Mouse (Mus musculus) E14TG2a.4 (cell line): ENCODE data around the gene Defb29.

Experiments
- H3K27me3 ChIP-seq: 2 replicates; pipeline ENCODE4 v1.6.1; 2014; ENCODE audit warnings: low read length, control low read depth; ENCODE audit not compliant: insufficient read depth
- H3K36me3 ChIP-seq: 2 replicates; pipeline ENCODE4 v1.6.1; 2014; ENCODE audit warnings: low read length, control low read depth; ENCODE audit not compliant: insufficient read depth
- H3K4me1 ChIP-seq: replicated peaks from 2 replicates; pipeline ENCODE4 v1.6.1; 2014; ENCODE audit warnings: low read depth, low read length, control low read depth
- H3K4me3 ChIP-seq: replicated peaks from 2 replicates; pipeline ENCODE4 v1.5.1; 2014; ENCODE audit warnings: mild to moderate bottlenecking, low read length
- H3K9me3 ChIP-seq: 2 replicates; pipeline ENCODE4 v1.6.1; 2014; ENCODE audit warnings: low read length, control low read depth
- CTCF ChIP-seq: conservative IDR thresholded peaks from 2 replicates; pipeline ENCODE4 v1.5.1; 2014; ENCODE audit warnings: low read length
- NANOG ChIP-seq: IDR thresholded peaks from 2 replicates; pipeline ENCODE4 v1.6.1; 2014; ENCODE audit warnings: borderline replicate concordance, low read length, mixed read lengths
- POU5F1 ChIP-seq: IDR thresholded peaks from 2 replicates; pipeline ENCODE4 v1.6.1; 2014; ENCODE audit warnings: low read length, borderline replicate concordance

Defb29 gene

DNA sequence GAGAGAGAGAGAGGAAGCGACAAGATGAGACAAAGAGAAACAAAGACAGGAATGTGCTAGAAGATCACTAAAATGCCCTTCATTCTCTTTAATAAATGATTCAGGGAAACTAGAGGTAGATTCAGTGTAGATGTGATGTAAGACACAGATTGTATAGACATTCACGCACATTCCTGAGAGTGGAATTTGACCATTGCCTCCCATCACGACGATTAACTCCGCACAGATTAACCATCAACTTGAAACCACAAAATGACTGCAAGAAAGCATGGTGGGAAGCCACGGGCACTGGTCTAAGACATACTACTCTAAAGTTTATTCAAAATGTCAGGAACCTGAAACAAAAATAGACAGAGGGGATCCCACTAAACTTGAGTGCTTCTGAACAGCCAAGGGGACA, 30.4 kb upstream of the Defb29 start:
- Histone ChIP-seq H3K9me3 (peaks cover 5% of the 10 kb centered on the region; the same call in 1 of the 2 replicates), H3K4me3 (no peak overlapping the region), H3K27me3 (peaks cover 5% of the 10 kb centered on the region; the same call in 1 of the 2 replicates), H3K4me1 (no peaks in the 10 kb centered on the region), H3K36me3 (no peaks in the 10 kb centered on the region)
- TF ChIP-seq POU5F1 (no peak), CTCF (no peak), NANOG (no peak)

DNA sequence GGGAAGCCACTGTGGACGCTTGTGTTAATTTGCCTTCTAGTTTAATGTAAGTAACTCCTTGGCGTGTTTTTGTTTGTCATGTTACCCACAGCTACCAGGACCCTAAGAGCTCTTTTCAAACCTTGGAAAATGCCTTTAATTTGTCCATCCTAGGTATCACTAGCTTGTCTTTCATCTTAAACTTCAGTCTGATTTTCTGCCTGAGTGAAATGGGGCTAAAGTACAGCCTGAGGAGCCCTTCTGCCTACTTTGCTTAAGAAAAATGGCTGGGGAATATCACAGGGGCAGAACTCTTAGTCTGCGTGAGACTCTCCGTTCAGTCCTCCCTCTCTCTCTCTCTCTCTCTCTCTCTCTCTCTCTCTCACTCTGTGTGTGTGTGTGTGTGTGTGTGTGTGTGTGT, 30.0 kb upstream of the Defb29 start:
- peaks cover 5% of the 10 kb centered on the region; the same call in 1 of the 2 replicates for H3K9me3 ChIP-seq
- no peaks in the 10 kb centered on the region for H3K4me1 ChIP-seq
- H3K36me3 ChIP-seq: no peaks in the 10 kb centered on the region
- TF ChIP-seq NANOG (no peak), CTCF (no peak), POU5F1 (no peak)
- H3K4me3 ChIP-seq: no peak overlapping the region
- H3K27me3 ChIP-seq: peaks cover 5% of the 10 kb centered on the region; the same call in 1 of the 2 replicates

DNA sequence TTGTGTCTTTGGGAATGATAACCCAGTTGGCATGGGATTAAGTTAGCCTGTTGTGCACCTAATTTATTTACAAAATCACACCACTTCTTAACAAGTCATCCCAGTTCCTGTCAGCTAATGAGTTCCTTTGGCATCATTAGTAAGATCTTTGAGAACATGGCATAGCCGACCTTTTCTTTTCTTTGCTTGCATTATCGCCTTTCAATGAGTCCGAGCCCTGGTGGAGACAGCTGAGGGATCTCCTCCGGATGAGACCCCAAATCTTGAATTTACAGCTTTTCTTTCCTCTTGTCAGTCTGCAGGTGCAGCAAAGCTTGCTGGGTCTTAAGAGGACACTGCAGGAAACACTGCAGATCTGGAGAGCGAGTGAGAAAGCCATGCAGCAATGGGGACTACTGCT, 29.1 kb upstream of the Defb29 start, which contains the start of gene Gm17416:
Gm17416 (plus strand) TSS at position 301 of the 400 bp plus-strand sequence.
- H3K36me3 ChIP-seq: no peaks in the 10 kb centered on the region
- H3K4me3 ChIP-seq: no peak within 1 kb of the TSS
- TF ChIP-seq POU5F1 (no peak), NANOG (no peak), CTCF (no peak)
- peaks cover 5% of the 10 kb centered on the region; the same call in 1 of the 2 replicates for H3K9me3 ChIP-seq
- H3K27me3 ChIP-seq: peaks cover 5% of the 10 kb centered on the region; the same call in 1 of the 2 replicates
- H3K4me1 ChIP-seq: no peaks in the 10 kb centered on the region

DNA sequence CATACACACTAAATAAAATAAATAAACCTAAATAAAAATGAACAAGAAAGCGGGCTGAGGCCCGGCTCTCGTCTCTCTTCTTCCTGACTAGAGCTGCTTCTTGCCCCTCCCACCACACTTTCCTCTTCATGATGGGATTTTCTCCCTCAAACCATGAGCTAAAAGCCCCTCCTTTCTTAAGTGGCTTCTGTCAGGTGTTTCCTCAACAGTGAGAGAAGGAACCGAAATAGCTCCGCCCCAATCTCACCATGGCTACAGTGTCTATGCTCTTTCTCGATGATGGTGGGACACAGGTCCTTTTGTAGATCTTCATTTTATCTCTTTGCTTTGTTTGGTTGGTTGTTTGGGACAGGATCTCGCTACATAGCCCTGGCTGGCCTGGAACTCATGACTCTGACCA, 16.8 kb upstream of the Defb29 start:
- H3K4me3 ChIP-seq: no peak overlapping the region
- no peaks in the 10 kb centered on the region; the same call in 1 of the 2 replicates for H3K9me3 ChIP-seq
- TF ChIP-seq CTCF: no peak
- TF ChIP-seq POU5F1: no peak
- no peak for TF ChIP-seq NANOG
- H3K4me1 ChIP-seq: peaks cover 14% of the 10 kb centered on the region
- no peaks in the 10 kb centered on the region for H3K36me3 ChIP-seq
- H3K27me3 ChIP-seq: peaks cover 7% of the 10 kb centered on the region; the same call in 1 of the 2 replicates

DNA sequence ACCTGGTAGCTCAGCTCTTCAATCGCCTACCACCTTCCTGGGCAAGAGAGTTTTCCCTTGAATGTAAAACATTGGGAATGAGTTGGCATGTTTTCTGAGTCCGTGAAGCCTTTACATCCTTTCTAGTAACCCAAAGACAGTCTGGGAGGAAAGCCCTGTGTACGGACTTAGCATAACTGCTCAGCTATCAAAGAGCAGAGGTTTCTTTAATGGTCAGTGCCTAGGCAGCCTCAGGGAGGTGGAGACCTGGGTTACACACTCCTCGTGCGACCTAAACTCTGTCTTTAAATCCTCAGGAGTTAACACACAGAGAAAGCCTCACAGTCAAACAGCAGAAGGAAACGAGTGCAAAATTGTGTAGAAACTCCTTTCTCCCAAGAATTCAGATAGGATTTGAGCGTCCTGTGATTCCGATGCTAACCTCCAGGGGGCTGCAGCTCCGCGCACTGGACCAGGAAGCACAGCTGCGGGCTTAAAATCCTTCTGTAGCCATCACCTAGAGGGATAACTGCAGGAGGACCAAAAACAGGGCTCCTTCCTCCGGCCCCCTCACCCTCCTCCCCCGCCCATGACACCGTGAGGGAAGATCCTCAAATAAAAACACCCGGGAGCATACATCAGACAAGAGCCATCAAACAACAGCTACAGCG, 14.0 kb upstream of the Defb29 start:
- H3K4me1 ChIP-seq: peaks cover 10% of the 10 kb centered on the region
- TF ChIP-seq NANOG (no peak), CTCF (peak; percentile 91), POU5F1 (no peak)

DNA sequence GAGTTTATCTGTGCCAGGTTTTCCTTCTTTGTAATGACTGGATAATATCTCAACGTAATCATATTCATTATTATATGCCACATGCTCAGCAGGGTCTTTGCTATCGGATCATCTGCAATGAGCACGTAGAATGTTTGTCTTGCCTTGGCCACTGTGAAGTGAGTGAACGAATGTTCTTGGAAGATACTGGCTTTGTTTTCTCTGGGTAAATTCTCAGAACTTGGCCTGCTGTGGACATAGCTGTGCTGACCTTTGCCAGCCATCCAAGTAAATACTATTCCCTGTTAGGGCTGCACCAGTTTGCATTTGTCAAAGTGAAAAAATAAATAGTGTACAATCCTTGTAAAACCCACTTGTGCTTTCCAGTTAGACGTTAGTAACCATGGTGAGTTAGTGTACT, 8.2 kb upstream of the Defb29 start:
- Histone ChIP-seq H3K4me3 (no peak overlapping the region), H3K9me3 (no peaks in the 10 kb centered on the region)
- TF ChIP-seq NANOG (no peak), POU5F1 (no peak), CTCF (no peak)

More for the DNA sequence above, 14.0 kb upstream of the Defb29 start:
- Histone ChIP-seq H3K9me3 (no peaks in the 10 kb centered on the region), H3K36me3 (no peaks in the 10 kb centered on the region), H3K27me3 (peaks cover 7% of the 10 kb centered on the region; the same call in 1 of the 2 replicates), H3K4me3 (no peak overlapping the region)

DNA sequence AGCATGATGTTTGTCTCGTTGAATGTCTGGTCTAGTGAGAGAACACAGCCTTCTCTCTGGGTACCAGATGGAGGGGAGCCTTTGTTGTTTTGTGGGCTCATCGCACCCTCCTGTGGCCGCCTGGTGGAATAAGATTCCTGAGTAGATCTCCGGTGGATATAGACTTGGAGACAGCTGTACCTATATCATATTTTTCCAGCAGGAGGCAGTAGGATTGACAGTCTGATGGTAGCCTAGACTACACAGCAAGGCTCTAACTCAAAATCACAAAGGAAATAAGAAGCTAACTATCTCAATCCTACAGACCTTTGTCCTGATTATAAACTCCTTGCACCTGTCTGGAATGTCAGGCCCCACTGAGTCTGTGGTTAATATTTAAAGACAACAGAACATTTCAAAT, 4.8 kb upstream of the Defb29 start:
- TF ChIP-seq CTCF (peak; percentile 45), NANOG (no peak)
- Histone ChIP-seq H3K9me3 (peaks cover 4% of the 10 kb centered on the region), H3K27me3 (0 out of 2 replicates have a peak, but pooled peaks cover 2% of the 10 kb centered on the region), H3K36me3 (no peaks in the 10 kb centered on the region), H3K4me1 (peaks cover 14% of the 10 kb centered on the region), H3K4me3 (no peak overlapping the region)

More for the DNA sequence above, 8.2 kb upstream of the Defb29 start:
- peaks cover 15% of the 10 kb centered on the region for H3K4me1 ChIP-seq
- H3K36me3 ChIP-seq: no peaks in the 10 kb centered on the region
- 0 out of 2 replicates have a peak, but pooled peaks cover 2% of the 10 kb centered on the region for H3K27me3 ChIP-seq

DNA sequence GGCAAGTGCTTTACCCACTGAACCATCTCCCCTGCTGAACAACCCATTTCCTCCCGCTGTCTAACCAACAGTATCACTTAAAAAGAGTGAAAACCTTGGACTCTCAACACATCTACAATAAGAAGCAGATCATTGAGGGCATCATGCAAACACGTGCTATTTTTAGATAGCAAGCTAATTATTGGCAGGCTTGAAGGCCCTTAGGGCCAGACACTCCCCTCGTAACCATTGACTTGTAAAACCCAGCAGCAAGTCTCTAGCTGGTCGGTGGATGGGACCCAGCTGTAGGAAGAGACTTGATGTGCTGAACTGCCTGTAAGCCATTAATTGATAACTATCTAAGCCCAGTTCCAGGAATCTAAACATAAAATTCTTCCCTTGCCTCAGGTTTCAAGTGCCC, 3.6 kb upstream of the Defb29 start:
- H3K9me3 ChIP-seq: peaks cover 4% of the 10 kb centered on the region
- peaks cover 18% of the 10 kb centered on the region for H3K4me1 ChIP-seq
- no peaks in the 10 kb centered on the region for H3K27me3 ChIP-seq
- H3K36me3 ChIP-seq: no peaks in the 10 kb centered on the region
- TF ChIP-seq POU5F1: no peak
- TF ChIP-seq NANOG: no peak
- TF ChIP-seq CTCF: no peak
- no peak overlapping the region for H3K4me3 ChIP-seq

DNA sequence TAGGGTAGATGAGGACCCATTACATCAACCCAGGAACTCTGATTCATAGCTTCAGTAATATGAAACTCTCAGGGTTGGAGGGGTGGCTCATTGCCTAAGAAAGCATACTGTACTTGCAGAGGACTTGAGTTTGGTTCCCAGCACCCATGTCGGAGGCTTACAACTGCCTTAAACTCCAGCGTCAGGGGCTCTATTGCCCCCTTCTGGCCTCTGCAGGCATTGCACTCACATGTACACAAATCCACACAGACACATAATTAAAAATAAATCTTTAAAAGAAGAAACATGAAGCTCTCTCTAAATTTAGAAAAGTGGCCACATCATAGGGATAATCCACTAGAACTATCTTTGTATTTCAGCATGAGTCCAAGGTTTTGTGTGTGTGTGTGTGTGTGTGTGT, 3.0 kb upstream of the Defb29 start:
- Histone ChIP-seq H3K4me1 (peaks cover 18% of the 10 kb centered on the region), H3K27me3 (no peaks in the 10 kb centered on the region), H3K9me3 (peaks cover 4% of the 10 kb centered on the region), H3K36me3 (no peaks in the 10 kb centered on the region), H3K4me3 (no peak overlapping the region)
- TF ChIP-seq NANOG: no peak
- peak; percentile 60 for TF ChIP-seq CTCF
